Mouse (Mus musculus) cerebellum, adult 2 months (tissue): ENCODE data around the gene Izumo4.

ENCODE experiments used
- CTCF ChIP-seq: fragments of 200-500 bp; IDR thresholded peaks from 2 replicates; pipeline ENCODE4 v1.5.1; 2011; ENCODE audit warnings: low read depth, mild to moderate bottlenecking, control low read depth, low read length, moderate library complexity, borderline replicate concordance; ENCODE audit not compliant: insufficient read depth
- POLR2A ChIP-seq: fragments of 200-500 bp; IDR thresholded peaks from 2 replicates; pipeline ENCODE4 v1.6.1; 2011; ENCODE audit warnings: low read length, control low read depth, borderline replicate concordance; ENCODE audit not compliant: insufficient read depth

- TF ChIP-seq CTCF (no peak), POLR2A (no peak)
Observed at GRCm38 (mm10) chr10:80670531-80670930, 31.5 kb upstream of the Izumo4 start.
